Mouse (Mus musculus) CH12.LX (cell line): ENCODE results near the gene Srcap.

Experiments used
- CTCF ChIP-seq, 2 experiments: IDR thresholded peaks in 1 of 2; conservative IDR thresholded peaks in 1 of 2; 2 replicates each; pipeline ENCODE4 v1.5.1; 2011 to 2012; ENCODE audit warnings: low read depth in 2 of 2, low read length in 2 of 2, improper control_type of control experiment in 1 of 2, inconsistent platforms in 1 of 2, mild to moderate bottlenecking in 1 of 2, moderate library complexity in 1 of 2
- ELF1 ChIP-seq: IDR thresholded peaks from 2 replicates; pipeline ENCODE4 v1.6.1; 2014; ENCODE audit warnings: low read depth, mild to moderate bottlenecking, inconsistent platforms, low read length, improper control_type of control experiment
- EP300 ChIP-seq: IDR thresholded peaks from 2 replicates; pipeline ENCODE4 v1.6.1; 2011; ENCODE audit warnings: low read length, improper control_type of control experiment
- GABPA ChIP-seq: IDR thresholded peaks from 2 replicates; pipeline ENCODE4 v1.6.1; 2012; ENCODE audit warnings: low read depth, low read length, improper control_type of control experiment, inconsistent platforms; ENCODE audit not compliant: insufficient replicate concordance
- HCFC1 ChIP-seq: IDR thresholded peaks from 2 replicates; pipeline ENCODE4 v1.6.1; 2012; ENCODE audit warnings: low read depth, mild to moderate bottlenecking, inconsistent platforms, low read length, improper control_type of control experiment
- MAX ChIP-seq: IDR thresholded peaks from 2 replicates; pipeline ENCODE4 v1.6.1; 2011; ENCODE audit warnings: low read length, improper control_type of control experiment
- POLR2A ChIP-seq: IDR thresholded peaks from 2 replicates; pipeline ENCODE4 v1.6.1; 2011; ENCODE audit warnings: low read depth, mild to moderate bottlenecking, improper control_type of control experiment, low read length
- USF1 ChIP-seq: IDR thresholded peaks from 2 replicates; pipeline ENCODE4 v1.6.1; 2014; ENCODE audit warnings: low read depth, mild to moderate bottlenecking, inconsistent platforms, low read length, improper control_type of control experiment

DNA sequence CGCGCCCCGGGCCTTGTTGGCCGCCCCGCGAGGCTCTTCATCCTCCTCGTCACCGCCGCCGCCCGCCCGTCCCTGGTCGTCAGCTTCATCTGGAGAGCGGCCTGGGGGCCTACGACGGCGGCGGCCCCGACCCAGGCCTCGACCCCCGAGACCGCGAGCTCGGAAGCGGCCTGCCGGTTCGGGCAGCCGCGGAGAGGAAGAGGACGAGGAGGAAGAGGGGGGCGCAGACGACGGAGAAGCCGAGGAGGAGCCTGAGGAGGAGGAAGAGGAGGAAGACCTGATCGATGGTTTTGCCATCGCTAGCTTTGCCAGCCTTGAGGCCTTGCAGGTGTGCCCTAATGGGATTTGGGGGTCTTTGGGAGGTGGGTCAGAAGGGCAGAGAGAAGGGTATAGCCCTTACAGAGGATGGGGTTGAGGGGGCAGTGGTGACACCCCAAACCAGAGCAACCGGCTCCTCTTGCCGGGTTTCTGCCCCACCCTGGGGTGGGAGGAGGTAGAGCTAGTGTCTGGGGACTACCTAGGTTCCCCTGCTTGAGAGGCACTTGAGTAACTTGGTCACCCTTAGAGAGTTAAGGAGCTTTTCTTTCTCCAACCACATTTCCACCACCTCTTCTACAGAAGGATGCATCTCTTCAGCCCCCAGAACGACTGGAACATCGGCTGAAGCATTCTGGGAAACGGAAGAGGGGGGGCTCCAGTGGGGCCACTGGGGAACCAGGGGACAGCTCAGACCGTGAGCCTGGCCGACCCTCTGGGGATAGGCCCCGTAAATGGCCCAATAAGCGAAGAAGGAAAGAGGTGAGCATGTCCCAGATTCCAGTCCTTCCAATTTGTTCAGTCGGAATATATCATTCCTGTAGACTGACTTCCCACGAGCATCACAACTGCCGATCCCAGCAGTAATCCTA is 32.2 kb upstream of the Srcap start:
- TF ChIP-seq HCFC1 (0 out of 2 replicates have a peak, but pooled peaks have one; percentile 29), POLR2A (peak; percentile 17; the same call in 1 of the 2 replicates), CTCF (conservative IDR thresholded peaks at IDR 0.05 in 1 of 2, IDR thresholded peaks at IDR 0.05 in 1 of 2; ENCODE audit: low read depth in 2 of 2, low read length in 2 of 2) (no peak), GABPA (no peak), USF1 (no peak), MAX (no peak), ELF1 (no peak), EP300 (no peak)
